Mouse (Mus musculus) cortical plate, adult 2 months (tissue): ENCODE data around the gene Zfand4.

Experiments
- CTCF ChIP-seq: fragments of 200-500 bp; IDR thresholded peaks from 2 replicates; pipeline ENCODE4 v1.5.1; 2011; ENCODE audit warnings: mild to moderate bottlenecking, control low read depth, low read length; ENCODE audit not compliant: insufficient read depth; ENCODE audit errors: extremely low read depth
- POLR2A ChIP-seq: fragments of 200-500 bp; IDR thresholded peaks from 2 replicates; pipeline ENCODE4 v1.6.1; 2011; ENCODE audit warnings: mild to moderate bottlenecking, low read length, control low read depth; ENCODE audit not compliant: insufficient read depth; ENCODE audit errors: extremely low read depth

- TF ChIP-seq CTCF, result no peak
- TF ChIP-seq POLR2A, result no peak
Measured at GRCm38 (mm10) chr6:116319259-116319658, 55.2 kb downstream of the Zfand4 start.
